Mouse (Mus musculus) liver, postnatal 0 days (tissue): ENCODE measurements at regions not wholly inside any gene's neighbourhood (a gene's known extent, or its start where the extent isn't known, plus 50 kb on each side); places are given as distances from the start of the nearest gene placed in this dataset.

ENCODE experiments used
- CTCF ChIP-seq: sonication (generic); IDR thresholded peaks from 2 replicates; pipeline ENCODE4 v1.5.1; 2016; ENCODE audit warnings: antibody characterized with exemption, low read depth
- EP300 ChIP-seq: IDR thresholded peaks from 2 replicates; pipeline ENCODE4 v1.6.1; 2016; ENCODE audit warnings: antibody characterized with exemption, low read depth, mild to moderate bottlenecking

DNA sequence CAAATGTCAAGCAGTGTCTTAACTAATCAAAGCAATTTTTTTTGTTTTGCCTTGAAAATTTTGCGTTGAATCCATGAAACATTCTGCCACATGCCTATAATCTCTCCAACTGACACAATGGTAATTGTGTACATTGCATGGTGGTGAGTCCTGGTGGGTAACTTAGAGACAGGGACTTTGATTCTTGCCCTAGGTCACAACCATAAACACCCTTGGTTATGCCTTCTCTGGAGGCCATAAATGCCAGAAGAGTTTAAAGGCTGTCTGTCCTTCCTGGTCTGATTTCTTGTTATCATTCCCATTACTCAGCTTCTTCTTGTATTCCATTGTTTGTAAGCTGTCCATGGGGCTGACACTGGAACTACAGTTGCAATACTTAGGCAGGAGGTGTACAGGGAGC is 179.6 kb upstream of the Cxadr start:
- no peak for TF ChIP-seq CTCF
- no peak for TF ChIP-seq EP300
